Comparison of ENCODE assay signal across 9 mouse cellular contexts in genomic region chr6:114892363-114892762, GRCm38 (mm10).
DNase-seq lines count a peak whose midpoint lies in the region; ATAC-seq and TF ChIP-seq lines count a peak whose summit lies in the region.
"Had no signal": no experiment of that assay in that cellular context is flagged by ENCODE, and none has a peak within 500 bp of the region (broad histone marks: within the 10 kb centered on the region; RNA-seq: fewer than 3 reads in every experiment).

No protein-coding gene starts in this region.

- no peaks in the 10 kb centered on the region for H3K36me3 ChIP-seq in forebrain, postnatal 0 days (ENCODE audit: insufficient read depth)
- peaks cover 2% of the 10 kb centered on the region; the same call in 1 of the 2 replicates for H3K36me3 ChIP-seq in lung, embryonic 16.5 days (ENCODE audit: control insufficient read depth, insufficient read depth, low read length)

- ATAC-seq in forebrain, postnatal 0 days = peak; percentile 70
- no peak for ATAC-seq in lung, embryonic 16.5 days (ENCODE audit: low read depth)

- TF ChIP-seq CTCF in forebrain, postnatal 0 days (IDR thresholded peaks at IDR 0.05; ENCODE audit: low read depth) = no peak

- no peak overlapping the region for H3K4me3 ChIP-seq in forebrain, postnatal 0 days (ENCODE audit: low read depth, low read length)
- H3K4me3 ChIP-seq in lung, embryonic 16.5 days (ENCODE audit: low read length) = no peak overlapping the region

- H3K9me3 ChIP-seq in forebrain, postnatal 0 days (ENCODE audit: low read length) = no peaks in the 10 kb centered on the region
- no peaks in the 10 kb centered on the region for H3K9me3 ChIP-seq in lung, embryonic 16.5 days (ENCODE audit: control insufficient read depth, low read length)
- H3K9me3 ChIP-seq: G1E had no signal

- WGBS in forebrain, postnatal 0 days = 4% methylated on average over 6 of the region's 6 CpGs
- 24% methylated on average over 6 of the region's 6 CpGs for WGBS in lung, embryonic 16.5 days

- H3K27ac ChIP-seq in forebrain, postnatal 0 days (ENCODE audit: low read depth, low read length) = peak overlapping the region; percentile 67
- peak overlapping the region; percentile 28 for H3K27ac ChIP-seq in lung, embryonic 16.5 days (ENCODE audit: low read length)

- H3K9ac ChIP-seq in forebrain, postnatal 0 days = 0 out of 2 replicates have a peak overlapping the region, but pooled peaks have one; percentile 11
- H3K9ac ChIP-seq in lung, embryonic 16.5 days (ENCODE audit: low read length) = peak overlapping the region; percentile 38; the same call in 1 of the 2 replicates

- H3K4me2 ChIP-seq in forebrain, postnatal 0 days (ENCODE audit: low read depth) = peak overlapping the region; percentile 37
- H3K4me2 ChIP-seq in lung, embryonic 16.5 days (ENCODE audit: low read depth, low read length) = no peak overlapping the region

- peaks cover 40% of the 10 kb centered on the region for H3K4me1 ChIP-seq in forebrain, postnatal 0 days (ENCODE audit: insufficient read depth)
- H3K4me1 ChIP-seq in lung, embryonic 16.5 days (replicated peaks; ENCODE audit: control insufficient read depth, insufficient read depth, low read length) = peaks cover 84% of the 10 kb centered on the region

- H3K27me3 ChIP-seq in forebrain, postnatal 0 days (ENCODE audit: insufficient read depth, low read length) = no peaks in the 10 kb centered on the region
- H3K27me3 ChIP-seq in lung, embryonic 16.5 days (ENCODE audit: control insufficient read depth, insufficient read depth, low read depth, low read length) = no peaks in the 10 kb centered on the region

- peak; percentile 74 for DNase-seq in embryo, embryonic 10 days (ENCODE audit: low spot score)
- no peak for DNase-seq in embryo, embryonic 9.5 days (ENCODE audit: extremely low spot score)
- DNase-seq in Muller cell, postnatal 12 days (ENCODE audit: inconsistent ontology term) = peak; percentile 74
- DNase-seq in forebrain, postnatal 0 days = peak; percentile 85
- peak; percentile 83 for DNase-seq in layer of hippocampus, adult 11-12 months (ENCODE audit: low spot score)
- DNase-seq in right cerebral cortex, postnatal 25 days = peak; percentile 70
- DNase-seq in spleen, postnatal 4 days (ENCODE audit: low spot score in 2 of 2) = no peak

Comparison
In these comparisons a context has a peak if more than half of its experiments do, and no peak if none do; other contexts are left out.
1. DNase-seq: peak in embryo, embryonic 10 days (single experiment), Muller cell, postnatal 12 days (single experiment), forebrain, postnatal 0 days (single experiment), layer of hippocampus, adult 11-12 months (single experiment) and right cerebral cortex, postnatal 25 days (single experiment); none in embryo, embryonic 9.5 days (single experiment) and spleen, postnatal 4 days (0 of 2).